Mouse (Mus musculus) lung, adult 2 months (tissue): ENCODE measurements around the gene Snai1. TPM values are rescaled to one million over a fixed set of nuclear protein-coding genes. Genes with fewer than 3 reads are reported as not detected.

Experiments
- DNase-seq: peaks from one replicate; pipeline ENCODE4 v3.0.0; 2022
- H3K4me1 ChIP-seq: fragments of 200-500 bp; 2 replicates; pipeline ENCODE4 v1.6.1; 2011; ENCODE audit warnings: low read length; ENCODE audit not compliant: control insufficient read depth, insufficient read depth
- H3K4me3 ChIP-seq: fragments of 200-500 bp; replicated peaks from 2 replicates; pipeline ENCODE3; 2011; ENCODE audit warnings: low read depth, mild to moderate bottlenecking, control low read depth, low read length; ENCODE audit errors: extremely low read depth
- CTCF ChIP-seq: fragments of 200-500 bp; IDR thresholded peaks from 2 replicates; pipeline ENCODE4 v1.5.1; 2011; ENCODE audit warnings: mild to moderate bottlenecking, low read length, control low read depth; ENCODE audit not compliant: insufficient read depth
- POLR2A ChIP-seq: fragments of 200-500 bp; IDR thresholded peaks from 2 replicates; pipeline ENCODE4 v1.6.1; 2011; ENCODE audit warnings: low read depth, mild to moderate bottlenecking, control low read depth, low read length, borderline replicate concordance; ENCODE audit errors: extremely low read depth
- WGBS: fragments of 180-500 bp; shearing (Covaris S2); methylation state at CpG from one replicate; pipeline ENCODE4 v1.1.7; 2018; 5-methylcytosine and 5-hydroxymethylcytosine counted together
- polyA plus RNA-seq: library from polyadenylated mRNA; depleted of rRNA; stranded (reverse); fragments of >200 nt; gene quantifications from 2 replicates; pipeline ENCODE4 v1.2.3, GENCODE M21; 2012

The Snai1 gene
- polyA plus RNA-seq, 1 experiment = 70.8 TPM

DNA sequence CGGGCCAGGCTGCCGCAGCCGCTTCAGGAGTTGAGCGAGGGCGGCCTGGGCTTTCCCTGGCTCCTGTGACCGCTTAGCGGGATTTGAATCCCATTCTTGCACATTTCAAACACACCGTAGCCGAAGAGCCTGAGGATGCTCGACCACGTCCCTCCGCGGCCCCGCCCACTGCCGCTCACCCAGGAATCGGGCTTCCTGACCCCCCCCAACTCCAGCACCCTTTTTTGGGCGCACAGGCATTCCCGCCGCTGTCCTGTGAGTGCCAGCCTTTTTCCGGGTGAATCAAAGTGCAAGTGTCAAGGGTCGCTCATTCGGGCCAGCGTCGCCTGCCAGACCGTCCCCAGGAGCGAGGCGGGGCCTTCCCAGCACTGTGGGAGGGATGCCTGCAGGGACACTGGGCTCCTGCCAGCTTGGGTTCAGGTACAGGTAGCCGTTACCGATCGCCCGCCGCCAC lies 34.1 kb upstream of the Snai1 start:
- peak overlapping the region; percentile 85 for H3K4me3 ChIP-seq
- peaks cover 20% of the 10 kb centered on the region for H3K4me1 ChIP-seq
- TF ChIP-seq CTCF (no peak), POLR2A (peak; percentile 36; the same call in 1 of the 2 replicates)
- peak; percentile 75 for DNase-seq
- WGBS = 1% methylated on average over 32 of the region's 32 CpGs

DNA sequence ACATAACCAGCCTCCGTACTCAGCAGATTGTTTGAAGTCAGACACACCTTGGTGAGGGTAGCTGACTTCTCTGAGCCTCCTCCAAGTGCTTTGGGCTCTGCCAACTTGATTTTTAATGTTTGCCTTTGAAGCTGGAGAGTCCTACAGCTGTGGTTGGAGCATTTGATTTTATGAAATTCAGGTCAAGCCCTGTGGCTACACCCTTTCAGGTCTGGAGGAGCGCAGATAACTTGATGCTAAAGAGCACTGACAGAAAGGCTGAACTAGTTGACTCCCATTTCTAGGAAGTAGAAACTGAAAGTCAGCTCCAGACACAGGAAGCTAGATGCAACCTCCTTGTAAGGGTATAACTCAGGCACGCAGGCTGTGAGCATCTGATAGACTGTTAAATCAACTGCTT lies 32.9 kb upstream of the Snai1 start:
- WGBS = 10% methylated on average over 3 of the region's 3 CpGs
- DNase-seq = peak; percentile 60
- peaks cover 21% of the 10 kb centered on the region for H3K4me1 ChIP-seq
- peak overlapping the region; percentile 14 for H3K4me3 ChIP-seq
- no peak for TF ChIP-seq POLR2A
- TF ChIP-seq CTCF = no peak

DNA sequence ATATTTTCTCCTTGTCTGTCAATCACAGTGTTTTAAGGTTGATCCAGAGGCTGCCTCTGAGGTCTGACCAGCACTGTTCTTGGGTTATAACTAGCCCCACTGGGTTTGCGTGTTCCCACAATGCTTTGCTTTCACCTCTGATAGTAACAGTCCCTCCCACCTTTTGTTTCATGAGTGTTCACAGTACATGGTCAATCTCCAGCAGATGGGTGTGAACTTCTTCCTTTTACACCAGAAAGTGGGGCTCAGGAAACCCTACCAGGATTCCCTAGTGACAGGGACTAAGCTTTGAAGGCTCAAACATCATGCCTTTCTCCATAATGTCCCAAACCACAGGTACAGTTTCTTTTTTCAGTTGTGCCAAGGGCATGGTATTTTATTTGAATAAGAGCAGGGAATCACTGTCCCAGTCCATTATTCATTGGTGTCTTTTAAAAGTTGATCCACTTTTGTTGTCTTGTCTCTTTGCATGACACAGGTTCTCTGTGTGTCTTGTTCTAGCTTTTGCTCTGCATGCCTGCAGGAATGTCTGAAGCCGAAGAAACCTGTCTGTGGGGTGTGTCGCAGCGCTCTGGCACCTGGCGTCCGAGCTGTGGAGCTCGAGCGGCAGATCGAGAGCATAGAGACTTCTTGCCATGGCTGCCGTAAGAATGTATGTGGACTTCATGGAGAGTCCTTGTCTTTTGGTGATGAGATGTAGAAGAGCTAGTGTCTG lies 31.3 kb upstream of the Snai1 start:
- WGBS = 78% methylated on average over 10 of the region's 10 CpGs
- TF ChIP-seq CTCF = no peak
- no peak for TF ChIP-seq POLR2A
- no peak overlapping the region for H3K4me3 ChIP-seq

DNA sequence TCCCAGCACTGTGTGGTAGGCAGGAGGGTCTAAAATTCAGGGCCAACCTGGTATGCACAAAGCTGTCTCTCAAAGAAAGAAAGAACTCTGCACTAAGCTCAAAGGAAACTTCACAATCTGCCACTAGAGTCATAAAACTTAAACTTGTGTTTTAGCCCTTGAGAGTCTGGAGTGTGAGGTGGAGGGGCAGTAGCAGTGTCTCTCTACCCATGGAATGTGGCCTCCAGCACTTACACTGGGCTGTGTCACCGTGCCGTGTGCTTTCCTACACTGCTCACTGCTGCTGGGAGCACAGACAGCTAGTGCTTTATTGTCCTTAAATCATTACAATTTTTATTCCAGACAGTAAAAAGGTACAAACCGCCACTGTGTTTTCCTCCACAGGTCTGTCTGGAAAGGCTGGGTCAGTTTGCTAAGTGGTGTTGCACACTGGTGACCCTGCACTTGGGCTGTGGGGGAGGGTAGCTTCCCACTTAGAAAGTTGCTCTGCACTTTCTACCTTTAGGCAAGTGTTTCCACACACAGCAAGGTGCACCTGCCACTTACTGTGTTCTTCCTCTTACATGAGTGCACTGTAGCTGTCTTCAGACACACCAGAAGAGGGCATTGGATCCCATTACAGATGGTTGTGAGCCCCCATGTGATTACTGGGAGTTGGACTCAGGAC lies 30.1 kb upstream of the Snai1 start:
- 70% methylated on average over 3 of the region's 3 CpGs for WGBS
- no peak for DNase-seq
- no peak overlapping the region for H3K4me3 ChIP-seq
- TF ChIP-seq POLR2A = no peak
- TF ChIP-seq CTCF = no peak
- peaks cover 25% of the 10 kb centered on the region for H3K4me1 ChIP-seq

More for the DNA sequence above, 31.3 kb upstream of the Snai1 start:
- DNase-seq = no peak
- peaks cover 25% of the 10 kb centered on the region for H3K4me1 ChIP-seq

DNA sequence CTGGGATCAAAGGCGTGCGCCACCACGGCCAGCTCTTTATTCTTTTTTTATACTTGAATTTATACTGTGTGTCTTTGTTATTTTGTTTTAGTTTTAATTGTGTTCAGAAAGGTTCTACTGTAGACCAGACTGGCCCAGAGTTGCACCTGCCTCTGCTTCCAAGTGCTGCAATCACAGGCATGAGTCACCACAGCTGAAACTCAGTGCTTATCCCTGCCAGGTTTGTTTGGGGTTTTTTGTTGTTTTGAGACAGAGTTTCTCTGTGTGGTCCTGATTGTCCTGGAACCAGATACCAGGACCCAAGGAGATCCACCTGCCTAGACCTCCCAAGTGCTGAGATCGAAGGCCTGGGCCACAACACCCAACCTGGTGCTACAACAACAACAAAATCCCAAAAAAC lies 29.4 kb upstream of the Snai1 start:
- H3K4me3 ChIP-seq = no peak overlapping the region
- H3K4me1 ChIP-seq = peaks cover 25% of the 10 kb centered on the region
- no peak for DNase-seq
- WGBS = 91% methylated on average over 4 of the region's 4 CpGs
- TF ChIP-seq CTCF (no peak), POLR2A (no peak)

DNA sequence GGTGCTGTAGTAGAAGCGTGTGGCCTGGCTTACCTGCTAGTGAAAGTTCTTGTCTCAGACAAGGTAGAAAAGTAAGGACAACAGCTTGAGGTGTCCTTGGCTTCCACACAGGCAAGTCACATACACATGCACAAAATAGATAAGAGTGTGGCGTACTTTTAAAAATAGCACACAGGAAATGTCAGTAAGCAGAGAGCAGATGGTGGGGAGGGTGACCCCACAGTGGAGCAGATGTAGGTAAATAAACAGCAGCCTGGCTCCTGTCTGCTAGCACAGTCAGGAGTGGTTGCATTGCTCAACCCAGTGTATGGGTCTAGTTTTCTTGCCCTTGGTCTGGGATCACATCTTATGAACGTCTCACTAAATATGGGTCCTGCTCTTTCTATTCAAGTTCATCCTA lies 27.5 kb upstream of the Snai1 start:
- Histone ChIP-seq H3K4me1 (peaks cover 11% of the 10 kb centered on the region), H3K4me3 (no peak overlapping the region)
- no peak for TF ChIP-seq CTCF
- no peak for TF ChIP-seq POLR2A
- WGBS = 29% methylated on average over 3 of the region's 3 CpGs
- no peak for DNase-seq

DNA sequence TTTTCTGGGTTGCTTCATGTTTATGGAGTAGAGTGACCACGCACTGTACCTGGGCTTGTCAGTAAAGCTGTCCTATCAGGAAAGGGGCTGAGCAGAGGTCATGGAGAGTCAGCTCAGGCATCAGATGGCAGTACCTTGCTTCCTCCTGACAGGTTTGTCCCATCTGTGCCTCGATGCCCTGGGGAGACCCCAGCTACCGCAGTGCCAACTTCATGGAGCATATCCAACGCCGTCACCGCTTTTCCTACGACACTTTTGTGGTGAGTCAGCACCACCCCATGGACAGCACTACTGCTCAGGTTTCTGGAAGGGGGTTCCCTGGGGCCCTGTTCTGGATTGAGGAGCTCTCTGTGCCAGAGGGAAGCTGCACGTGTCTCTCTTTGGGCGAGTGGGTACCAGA lies 25.6 kb upstream of the Snai1 start:
- TF ChIP-seq CTCF (no peak), POLR2A (no peak)
- Histone ChIP-seq H3K4me1 (peaks cover 5% of the 10 kb centered on the region), H3K4me3 (no peak overlapping the region)
- DNase-seq = no peak
- WGBS = 90% methylated on average over 9 of the region's 9 CpGs

DNA sequence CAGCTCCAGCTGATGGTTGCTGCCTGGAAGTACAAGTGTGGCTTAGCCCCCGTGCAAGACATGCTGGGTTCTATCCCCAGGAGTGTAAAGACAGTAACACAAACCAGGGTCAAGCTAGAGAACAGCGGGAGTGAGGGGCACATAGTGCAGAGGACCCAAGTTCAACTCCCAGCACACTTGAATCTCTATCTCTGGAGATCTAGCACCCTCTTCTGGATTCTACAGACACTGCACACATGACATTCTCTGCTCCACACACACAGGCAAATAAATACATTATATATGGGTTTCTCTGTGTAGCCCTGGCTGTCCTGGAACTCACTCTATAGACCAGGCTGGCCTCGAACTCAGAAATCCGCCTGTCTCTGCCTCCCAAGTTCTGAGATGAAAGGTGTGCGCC lies 25.0 kb upstream of the Snai1 start:
- 89% methylated on average over 5 of the region's 5 CpGs for WGBS
- no peak overlapping the region for H3K4me3 ChIP-seq
- DNase-seq = no peak
- TF ChIP-seq CTCF = no peak
- no peak for TF ChIP-seq POLR2A
- H3K4me1 ChIP-seq = peaks cover 5% of the 10 kb centered on the region

DNA sequence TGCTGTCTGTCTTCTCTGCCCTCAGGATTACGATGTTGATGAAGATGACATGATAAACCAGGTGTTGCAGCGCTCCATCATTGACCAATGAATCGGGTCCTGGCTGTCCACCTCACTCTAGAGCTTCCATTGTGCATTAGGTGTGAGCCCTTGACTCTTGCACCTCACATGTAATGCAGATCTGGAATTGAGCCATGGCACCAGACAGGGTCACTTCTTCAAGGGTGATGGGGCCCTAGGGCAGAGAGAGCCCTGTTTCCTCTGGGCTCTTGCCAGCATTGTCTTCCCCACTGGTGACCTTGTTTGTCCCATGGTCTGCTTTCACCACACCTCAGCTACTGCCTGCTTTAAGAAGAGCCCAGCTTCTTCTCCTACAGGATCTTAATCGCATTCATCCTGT lies 23.4 kb upstream of the Snai1 start:
- DNase-seq = no peak
- TF ChIP-seq CTCF = no peak
- no peak for TF ChIP-seq POLR2A
- 85% methylated on average over 4 of the region's 4 CpGs for WGBS
- Histone ChIP-seq H3K4me1 (peaks cover 5% of the 10 kb centered on the region), H3K4me3 (no peak overlapping the region)

DNA sequence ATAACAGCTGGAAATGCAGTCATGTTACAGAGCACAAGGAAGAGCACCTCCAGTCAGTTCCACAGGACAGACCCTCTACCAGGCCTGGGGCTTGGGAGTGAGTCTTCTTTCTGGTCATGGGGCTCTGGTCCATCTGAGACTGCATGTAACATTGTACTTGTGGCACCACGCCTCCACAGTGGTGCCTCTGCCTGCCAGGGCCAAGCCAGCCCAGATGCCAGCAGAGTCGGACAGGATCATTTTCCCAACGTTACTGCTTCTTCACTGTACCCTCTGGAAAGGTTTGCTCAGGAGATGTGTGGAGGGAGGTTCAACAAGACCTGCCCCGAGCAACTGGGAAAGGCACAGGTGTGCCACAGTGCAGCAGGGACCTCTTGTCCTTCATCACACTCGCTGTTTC lies 22.3 kb upstream of the Snai1 start:
- Histone ChIP-seq H3K4me3 (no peak overlapping the region), H3K4me1 (no peaks in the 10 kb centered on the region)
- no peak for DNase-seq
- 83% methylated on average over 5 of the region's 5 CpGs for WGBS
- TF ChIP-seq POLR2A = no peak
- TF ChIP-seq CTCF = no peak
